Mouse (Mus musculus) forebrain, embryonic 11.5 days (tissue): ENCODE data around the gene Ccdc116. TPM values are rescaled to one million over a fixed set of nuclear protein-coding genes. Genes with fewer than 3 reads are reported as not detected.
A peak's percentile ranks its signal among the peaks of the same experiment; 100 is the strongest.

Experiments used
- microRNA counts: library from miRNA; unstranded; fragments of <30 nt; microRNA quantifications from one replicate; lab custom pipeline; 2015
- microRNA-seq: library from miRNA; unstranded; fragments of <30 nt; microRNA quantifications from one replicate; pipeline ENCODE4, GENCODE M21; 2016; ENCODE audit not compliant: insufficient number of aligned reads
- polyA plus RNA-seq: library from polyadenylated mRNA; unstranded; fragments of >200 nt; fragmentation: Nextera tagmentation; extraction: Ambion mirVana; gene quantifications from 2 replicates; pipeline ENCODE4 v1.2.1, GENCODE M21; 2014

Gene Ccdc116
- polyA plus RNA-seq, 1 experiment from 2014 or later: 0.61 TPM

MicroRNAs encoded within 50 kb of the gene (microRNA counts, 519-probe panel; counts per million panel counts)
- 6,686 counts per million, percentile 91 among the panel's probes with 10 or more counts for microRNA mmu-miR-130b (lab: Ali Mortazavi, UCI)
- microRNA mmu-miR-301b (lab: Ali Mortazavi, UCI): 3,930 counts per million, percentile 27 among the panel's probes with 10 or more counts

Small RNA genes within 50 kb of the gene (microRNA-seq; reads per million reads assigned to microRNA genes)
- 10,323 reads per million, percentile 92 among the genes with 10 or more reads in this experiment for gene Mir130b
- gene Mir301b: 297 reads per million, percentile 50 among the genes with 10 or more reads in this experiment

Other genes starting within 250 kb of the Ccdc116 start
- 197 and 202 TPM in 2 replicates for gene Mapk1, start 163.8 kb downstream of the Ccdc116 start, polyA plus RNA-seq
- 119 and 130 TPM in 2 replicates for gene Ypel1, start 77.5 kb downstream of the Ccdc116 start, polyA plus RNA-seq
- gene Ppil2, start 36.0 kb downstream of the Ccdc116 start, polyA plus RNA-seq: 153 and 156 TPM in 2 replicates
- 104 and 111 TPM in 2 replicates for gene 2610318N02Rik, start 22.1 kb downstream of the Ccdc116 start, polyA plus RNA-seq
- 64.9 and 68.4 TPM in 2 replicates for gene Sdf2l1, start 14.8 kb downstream of the Ccdc116 start, polyA plus RNA-seq
- gene Ydjc, start 2.6 kb downstream of the Ccdc116 start, polyA plus RNA-seq: 5.7 and 6.0 TPM in 2 replicates
- 379 and 399 TPM in 2 replicates for gene Ube2l3, start 55.4 kb upstream of the Ccdc116 start, polyA plus RNA-seq
- 1.6 and 1.9 TPM in 2 replicates for gene Rimbp3, start 61.4 kb upstream of the Ccdc116 start, polyA plus RNA-seq
- 10.7 and 11.3 TPM in 2 replicates for gene Hic2, start 86.3 kb upstream of the Ccdc116 start, polyA plus RNA-seq
- 7.7 and 10.5 TPM in 2 replicates for gene Tmem191c, start 128.8 kb upstream of the Ccdc116 start, polyA plus RNA-seq
- gene Serpind1, start 184.1 kb upstream of the Ccdc116 start, polyA plus RNA-seq: 0.20 and 0.48 TPM in 2 replicates